Mouse (Mus musculus) kidney, embryonic 16.5 days (tissue): ENCODE measurements at regions not wholly inside any gene's neighbourhood (a gene's known extent, or its start where the extent isn't known, plus 50 kb on each side); places are given as distances from the start of the nearest gene placed in this dataset.

ENCODE experiments used
- ATAC-seq: fragments of 200-750 bp; cut with Nextera tagmentation; 2 replicates; pipeline ENCODE4 v1.8.0; 2017; ENCODE audit warnings: moderate TSS enrichment; ENCODE audit not compliant: low FRiP score, low TSS enrichment
- H3K27ac ChIP-seq: fragments of 300-500 bp; sonication (generic); 2 replicates; pipeline ENCODE4 v1.5.1; 2014; ENCODE audit warnings: low read length
- H3K27me3 ChIP-seq: fragments of 300-500 bp; sonication (generic); 2 replicates; pipeline ENCODE4 v1.6.1; 2014; ENCODE audit warnings: low read length, control low read depth, mixed read lengths; ENCODE audit not compliant: insufficient read depth
- H3K36me3 ChIP-seq: fragments of 300-500 bp; sonication (generic); 2 replicates; pipeline ENCODE4 v1.6.1; 2014; ENCODE audit warnings: low read length, control low read depth, mixed read lengths; ENCODE audit not compliant: insufficient read depth
- H3K4me1 ChIP-seq: fragments of 300-500 bp; sonication (generic); 2 replicates; pipeline ENCODE4 v1.6.1; 2014; ENCODE audit warnings: low read length, control low read depth, mixed read lengths; ENCODE audit not compliant: insufficient read depth
- H3K4me2 ChIP-seq: fragments of 300-500 bp; sonication (generic); replicated peaks from 2 replicates; pipeline ENCODE4 v1.6.1; 2014; ENCODE audit warnings: low read depth, low read length
- H3K4me3 ChIP-seq: fragments of 300-500 bp; sonication (generic); 2 replicates; pipeline ENCODE4 v1.5.1; 2014; ENCODE audit warnings: mild to moderate bottlenecking, low read length
- H3K9ac ChIP-seq: fragments of 300-500 bp; sonication (generic); replicated peaks from 2 replicates; pipeline ENCODE4 v1.6.1; 2014; ENCODE audit warnings: low read length
- H3K9me3 ChIP-seq: fragments of 300-500 bp; sonication (generic); 2 replicates; pipeline ENCODE4 v1.6.1; 2016; ENCODE audit warnings: low read length, control low read depth
- WGBS: fragments of 180-500 bp; shearing (Covaris S2); extraction: QIAGEN DNeasy Blood & Tissue Kit; methylation state at CpG from one replicate; pipeline ENCODE4 v1.1.7; 2014; 5-methylcytosine and 5-hydroxymethylcytosine counted together

GRCm38 (mm10) chr17:9861346-9861745 lies 191.8 kb upstream of the Pabpc6 start:
- Histone ChIP-seq H3K4me3 (no peak overlapping the region), H3K4me2 (no peak overlapping the region), H3K4me1 (no peaks in the 10 kb centered on the region), H3K27me3 (no peaks in the 10 kb centered on the region), H3K9me3 (peaks cover 3% of the 10 kb centered on the region; the same call in 1 of the 2 replicates), H3K9ac (no peak overlapping the region), H3K36me3 (no peaks in the 10 kb centered on the region), H3K27ac (no peak overlapping the region)
- no peak for ATAC-seq
- WGBS = 50% methylated on average over 6 of the region's 6 CpGs

- 75% methylated on average over 9 of the region's 9 CpGs for WGBS
- ATAC-seq = no peak
- H3K4me1 ChIP-seq = no peaks in the 10 kb centered on the region
These were observed 179.2 kb upstream of the Pabpc6 start for GRCm38 (mm10) chr17:9848559-9849357.

GRCm38 (mm10) chr17:9845451-9846075 lies 176.0 kb upstream of the Pabpc6 start:
- no peak for ATAC-seq
- H3K9me3 ChIP-seq = no peaks in the 10 kb centered on the region
- no peaks in the 10 kb centered on the region for H3K27me3 ChIP-seq
- H3K4me2 ChIP-seq = no peak overlapping the region
- no peaks in the 10 kb centered on the region for H3K36me3 ChIP-seq
- 73% methylated on average over 4 of the region's 4 CpGs for WGBS
- H3K9ac ChIP-seq = no peak overlapping the region
- H3K4me1 ChIP-seq = no peaks in the 10 kb centered on the region
- H3K4me3 ChIP-seq = no peak overlapping the region
- no peak overlapping the region for H3K27ac ChIP-seq

More at GRCm38 (mm10) chr17:9848559-9849357, 179.2 kb upstream of the Pabpc6 start:
- Histone ChIP-seq H3K27me3 (no peaks in the 10 kb centered on the region), H3K36me3 (no peaks in the 10 kb centered on the region), H3K9ac (no peak overlapping the region), H3K27ac (no peak overlapping the region), H3K4me3 (no peak overlapping the region), H3K4me2 (no peak overlapping the region), H3K9me3 (no peaks in the 10 kb centered on the region)

- Histone ChIP-seq H3K36me3 (no peaks in the 10 kb centered on the region), H3K4me2 (no peak overlapping the region), H3K9ac (no peak overlapping the region), H3K9me3 (no peaks in the 10 kb centered on the region), H3K27me3 (no peaks in the 10 kb centered on the region), H3K4me3 (no peak overlapping the region), H3K27ac (no peak overlapping the region), H3K4me1 (no peaks in the 10 kb centered on the region)
- ATAC-seq = no peak
- WGBS = 84% methylated on average over 2 of the region's 2 CpGs
These were observed 171.6 kb upstream of the Pabpc6 start for GRCm38 (mm10) chr17:9841103-9841502.

GRCm38 (mm10) chr17:9839256-9839655 lies 169.7 kb upstream of the Pabpc6 start:
- no peaks in the 10 kb centered on the region for H3K27me3 ChIP-seq
- no peaks in the 10 kb centered on the region for H3K9me3 ChIP-seq
- no peak overlapping the region for H3K9ac ChIP-seq
- H3K36me3 ChIP-seq = no peaks in the 10 kb centered on the region
- no peaks in the 10 kb centered on the region for H3K4me1 ChIP-seq
- WGBS = 88% methylated on average over 7 of the region's 7 CpGs
- H3K4me3 ChIP-seq = no peak overlapping the region
- no peak for ATAC-seq
- H3K27ac ChIP-seq = no peak overlapping the region
- no peak overlapping the region for H3K4me2 ChIP-seq

GRCm38 (mm10) chr17:9836995-9837842 lies 167.7 kb upstream of the Pabpc6 start:
- H3K4me3 ChIP-seq = no peak overlapping the region
- H3K36me3 ChIP-seq = no peaks in the 10 kb centered on the region
- H3K9ac ChIP-seq = no peak overlapping the region
- no peak overlapping the region for H3K27ac ChIP-seq
- 82% methylated on average over 7 of the region's 7 CpGs for WGBS
- H3K27me3 ChIP-seq = no peaks in the 10 kb centered on the region
- no peaks in the 10 kb centered on the region for H3K9me3 ChIP-seq
- no peak for ATAC-seq
- no peak overlapping the region for H3K4me2 ChIP-seq
- no peaks in the 10 kb centered on the region for H3K4me1 ChIP-seq

- Histone ChIP-seq H3K36me3 (no peaks in the 10 kb centered on the region), H3K4me1 (no peaks in the 10 kb centered on the region), H3K27me3 (no peaks in the 10 kb centered on the region), H3K4me3 (no peak overlapping the region), H3K9me3 (no peaks in the 10 kb centered on the region), H3K27ac (no peak overlapping the region), H3K4me2 (no peak overlapping the region), H3K9ac (no peak overlapping the region)
- 91% methylated on average over 5 of the region's 5 CpGs for WGBS
- no peak for ATAC-seq
These were observed 160.4 kb upstream of the Pabpc6 start for GRCm38 (mm10) chr17:9829895-9830294.

GRCm38 (mm10) chr17:9821358-9821757 lies 151.8 kb upstream of the Pabpc6 start:
- Histone ChIP-seq H3K9ac (no peak overlapping the region), H3K4me3 (no peak overlapping the region), H3K4me1 (no peaks in the 10 kb centered on the region), H3K9me3 (no peaks in the 10 kb centered on the region), H3K27me3 (no peaks in the 10 kb centered on the region), H3K36me3 (no peaks in the 10 kb centered on the region), H3K4me2 (no peak overlapping the region), H3K27ac (no peak overlapping the region)
- no peak for ATAC-seq
- 86% methylated on average over 4 of the region's 4 CpGs for WGBS

- Histone ChIP-seq H3K27me3 (no peaks in the 10 kb centered on the region), H3K4me2 (no peak overlapping the region), H3K27ac (no peak overlapping the region), H3K4me1 (no peaks in the 10 kb centered on the region), H3K36me3 (no peaks in the 10 kb centered on the region), H3K9me3 (no peaks in the 10 kb centered on the region), H3K4me3 (no peak overlapping the region), H3K9ac (no peak overlapping the region)
- ATAC-seq = no peak
These were observed 147.5 kb upstream of the Pabpc6 start for GRCm38 (mm10) chr17:9817056-9817455.
